Mouse (Mus musculus) right cerebral cortex, postnatal 4 days (tissue): ENCODE measurements around the gene Foxj1.
A peak's percentile ranks its signal among the peaks of the same experiment; 100 is the strongest.

Experiments used
- DNase-seq: peaks from one replicate; pipeline ENCODE4 v3.0.0-alpha.2; 2022

Foxj1 gene

DNA sequence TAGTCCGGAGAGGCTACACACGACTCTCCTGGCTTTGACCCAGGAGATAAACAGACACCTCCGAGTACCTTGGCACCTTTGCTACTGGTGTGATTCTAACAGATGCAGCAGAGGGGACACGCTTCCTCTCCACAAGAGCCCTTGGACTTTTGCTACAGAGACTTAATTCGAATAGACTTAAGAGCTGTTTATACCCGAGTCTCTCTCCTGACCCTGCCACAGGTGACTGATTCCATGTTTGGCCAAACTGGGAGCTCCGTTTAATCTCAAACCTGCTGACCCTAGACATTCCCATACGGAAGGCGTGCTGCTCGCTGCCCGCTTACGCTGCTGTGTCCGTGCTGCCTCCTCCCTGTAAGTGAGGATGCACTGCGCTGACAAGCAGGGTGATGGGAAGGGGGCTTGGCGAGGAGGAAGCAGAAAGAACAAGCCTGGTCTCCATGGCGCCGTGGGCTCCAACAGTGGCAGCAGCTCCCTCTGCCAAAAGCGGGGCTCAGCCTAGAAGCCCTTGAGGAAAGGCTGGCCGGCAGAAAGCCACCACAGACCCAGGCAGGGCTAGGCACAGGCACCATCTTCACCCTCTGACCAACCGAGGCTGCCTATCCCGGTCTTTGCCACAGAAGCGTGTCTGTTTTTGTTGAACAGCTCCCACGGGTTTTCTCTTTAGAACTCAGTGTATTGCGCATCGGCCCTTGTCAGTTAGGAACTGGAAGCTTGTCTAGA lies 7.0 kb upstream of the Foxj1 start:
- DNase-seq: no peak

DNA sequence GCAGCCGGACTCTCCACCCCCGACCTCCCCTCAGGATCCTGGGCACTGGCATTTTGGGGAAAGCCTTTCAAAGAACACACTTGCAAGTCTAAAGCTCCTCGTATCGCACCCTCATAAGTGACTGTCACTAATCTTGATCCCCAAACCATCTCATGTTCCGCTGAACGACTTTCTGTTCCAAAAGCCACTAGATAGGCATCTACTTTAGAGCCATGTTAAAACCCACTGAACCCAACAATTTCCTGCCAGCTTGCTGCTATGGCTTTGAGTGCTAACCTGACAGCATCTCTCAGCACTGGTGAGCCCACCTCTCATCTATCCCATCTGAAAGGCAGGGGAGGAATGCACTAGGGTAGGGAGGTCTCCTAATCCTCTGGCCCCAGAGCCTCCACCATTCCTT lies 2.3 kb upstream of the Foxj1 start:
- no peak for DNase-seq

DNA sequence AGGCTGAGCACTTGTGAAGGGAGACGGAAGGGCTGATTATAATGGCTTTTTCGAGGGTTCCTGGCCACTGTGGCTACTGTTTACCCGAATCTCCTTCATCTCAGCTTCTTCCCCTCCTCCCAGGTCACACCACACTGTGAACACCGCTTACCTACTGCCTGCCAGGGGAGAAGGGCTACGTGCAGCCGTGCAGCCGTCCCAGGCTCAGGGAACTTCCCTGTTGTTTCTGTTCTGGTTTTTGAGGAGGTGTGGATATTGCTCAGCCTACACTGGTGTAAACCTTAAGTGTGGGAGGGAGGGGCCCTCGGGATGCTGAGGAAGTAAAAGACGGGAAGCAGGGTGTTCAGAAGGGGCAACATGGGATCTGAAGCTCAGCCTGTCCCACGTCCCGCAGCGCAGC lies 1.8 kb upstream of the Foxj1 start:
- DNase-seq: no peak

DNA sequence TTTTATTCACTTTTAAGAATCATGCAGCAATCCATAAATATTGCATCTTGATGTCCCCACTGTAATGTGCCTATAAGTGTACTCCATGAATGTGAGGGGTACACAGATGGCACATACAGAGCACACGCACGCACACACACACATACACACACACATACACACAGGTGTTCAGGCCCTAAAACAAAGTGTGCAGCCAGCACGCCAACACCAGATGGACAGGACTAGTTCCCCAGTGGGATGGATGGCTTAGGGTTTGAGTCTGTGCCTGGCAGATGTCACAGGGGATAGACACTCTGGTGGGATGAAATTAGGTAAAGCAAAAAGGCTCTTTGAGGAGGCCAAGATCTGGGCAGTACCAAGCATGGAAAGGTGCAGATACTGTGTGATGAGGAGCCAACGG lies 1.2 kb upstream of the Foxj1 start:
- no peak for DNase-seq

DNA sequence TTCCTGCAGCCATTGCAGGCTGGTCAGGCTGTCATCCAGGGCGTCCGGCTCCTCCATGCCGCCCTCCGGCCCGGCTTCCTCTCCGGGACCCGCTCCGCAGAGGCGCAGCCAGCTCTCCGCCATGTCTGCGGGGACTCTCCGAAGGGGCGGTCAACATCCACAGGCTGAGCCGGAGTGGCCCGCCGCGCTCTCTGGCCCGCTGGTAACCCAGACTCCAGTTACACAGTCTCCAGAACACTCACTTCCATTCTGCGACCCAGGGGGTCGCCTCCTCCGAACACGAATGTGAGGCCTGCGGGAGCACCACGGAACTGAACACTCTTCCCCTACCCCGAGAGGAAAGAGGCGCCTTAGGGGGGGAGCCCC lies 799 bp downstream of the Foxj1 start:
- DNase-seq: no peak

DNA sequence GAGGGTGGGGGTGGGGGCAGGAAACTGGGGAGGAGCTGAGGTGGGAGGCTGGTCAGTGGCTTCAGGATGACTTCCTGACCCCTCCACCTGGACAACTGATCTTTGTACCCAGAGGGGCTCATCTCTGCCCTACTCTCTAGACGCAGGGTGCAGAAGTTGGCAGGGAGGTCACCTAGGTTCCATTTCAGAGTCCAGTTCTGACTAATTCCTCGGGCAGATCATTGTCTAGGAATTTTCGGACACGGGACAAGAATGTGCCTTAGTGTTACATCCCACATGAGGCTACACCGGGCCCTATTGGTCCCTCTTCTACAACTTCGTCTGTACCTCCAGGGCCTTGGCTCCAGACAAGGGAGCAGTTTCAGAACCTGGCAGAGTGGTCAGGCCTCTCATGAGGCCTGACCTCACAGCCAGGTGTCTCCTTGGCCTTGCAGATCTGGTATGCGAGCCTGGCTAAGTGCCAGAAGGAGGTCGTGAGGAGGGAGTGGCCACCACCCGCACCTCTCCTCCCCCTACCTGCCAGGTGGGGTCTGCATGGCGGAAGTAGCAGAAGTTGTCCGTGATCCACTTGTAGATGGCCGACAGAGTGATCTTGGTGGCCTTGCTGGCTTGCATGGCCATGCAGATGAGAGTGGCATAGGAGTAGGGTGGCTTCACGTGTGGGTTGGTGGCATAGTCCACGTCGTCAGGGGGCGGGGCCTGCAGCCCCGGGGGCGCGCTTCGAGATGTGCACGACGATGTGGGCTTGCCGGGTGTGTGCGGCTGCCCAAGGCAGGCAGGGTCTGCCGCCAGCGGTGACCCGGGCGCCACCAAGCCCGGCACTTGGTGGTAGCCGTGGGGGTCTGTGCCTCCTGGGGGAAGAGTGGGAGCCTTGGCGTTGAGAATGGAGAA lies 1.4 kb downstream of the Foxj1 start:
- no peak for DNase-seq

DNA sequence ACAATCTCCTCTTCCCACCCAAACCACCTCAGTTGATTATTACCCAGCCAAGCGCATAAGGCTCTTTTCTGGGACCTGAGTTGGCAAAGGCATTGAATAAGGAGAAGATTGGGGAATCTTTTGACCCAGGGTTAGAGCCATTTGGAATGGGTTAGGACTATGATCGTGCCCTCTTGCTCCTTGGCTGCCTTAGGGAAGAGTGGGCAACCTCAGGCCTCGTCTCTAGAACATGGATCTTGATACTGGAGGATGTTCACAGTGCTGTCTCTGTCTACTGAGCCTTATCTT lies 2.3 kb downstream of the Foxj1 start:
- DNase-seq: no peak

DNA sequence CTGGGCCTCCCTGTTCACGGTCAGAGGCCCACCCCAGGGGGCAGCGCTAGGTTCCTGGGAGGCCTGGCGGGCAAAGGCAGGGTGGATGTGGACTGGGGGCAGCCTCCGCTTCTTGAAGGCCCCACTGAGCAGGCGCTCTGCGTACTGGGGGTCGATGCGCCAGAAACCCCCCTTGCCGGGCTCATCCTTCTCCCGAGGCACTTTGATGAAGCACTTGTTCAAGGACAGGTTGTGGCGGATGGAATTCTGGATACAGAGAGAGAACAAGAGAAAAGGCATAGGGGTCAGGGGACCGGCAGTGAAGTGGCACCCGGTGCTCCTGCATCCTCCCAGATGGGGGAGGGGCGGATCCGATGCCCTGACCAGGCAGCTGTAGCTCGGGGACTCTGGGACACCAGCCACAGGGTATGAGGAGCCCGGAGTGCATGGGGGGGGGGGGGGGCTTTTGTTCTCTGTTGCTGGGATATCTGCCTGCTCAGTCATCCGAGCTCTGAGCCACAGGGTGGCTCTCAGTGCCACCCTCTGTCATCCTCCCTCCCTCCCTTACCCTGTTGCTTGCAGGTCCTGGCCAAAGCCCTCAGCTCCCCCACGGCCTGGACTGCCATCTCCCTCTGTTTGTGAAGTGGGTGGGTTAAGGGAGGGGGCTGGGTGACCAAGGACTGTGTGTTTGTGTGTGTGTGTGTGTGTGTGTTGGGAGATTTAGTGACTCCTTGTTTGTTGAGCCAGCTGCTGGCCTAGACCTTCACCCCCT lies 2.8 kb downstream of the Foxj1 start:
- peak; percentile 65 for DNase-seq

DNA sequence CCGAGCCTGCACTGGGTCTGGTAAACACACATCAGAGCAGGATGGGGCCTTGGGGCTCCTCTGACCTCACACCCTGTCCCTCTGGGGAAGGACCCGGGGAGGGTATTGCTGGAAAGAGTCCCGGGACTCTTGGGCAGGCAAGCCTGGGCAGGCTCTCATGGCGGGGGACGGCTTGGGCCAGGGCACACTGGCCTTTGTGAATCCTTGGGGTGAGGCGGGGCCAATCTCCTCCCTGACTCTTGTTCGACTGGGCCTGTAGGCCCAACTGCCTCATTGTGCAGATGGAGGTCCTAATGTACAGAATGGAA lies 5.0 kb downstream of the Foxj1 start:
- no peak for DNase-seq

DNA sequence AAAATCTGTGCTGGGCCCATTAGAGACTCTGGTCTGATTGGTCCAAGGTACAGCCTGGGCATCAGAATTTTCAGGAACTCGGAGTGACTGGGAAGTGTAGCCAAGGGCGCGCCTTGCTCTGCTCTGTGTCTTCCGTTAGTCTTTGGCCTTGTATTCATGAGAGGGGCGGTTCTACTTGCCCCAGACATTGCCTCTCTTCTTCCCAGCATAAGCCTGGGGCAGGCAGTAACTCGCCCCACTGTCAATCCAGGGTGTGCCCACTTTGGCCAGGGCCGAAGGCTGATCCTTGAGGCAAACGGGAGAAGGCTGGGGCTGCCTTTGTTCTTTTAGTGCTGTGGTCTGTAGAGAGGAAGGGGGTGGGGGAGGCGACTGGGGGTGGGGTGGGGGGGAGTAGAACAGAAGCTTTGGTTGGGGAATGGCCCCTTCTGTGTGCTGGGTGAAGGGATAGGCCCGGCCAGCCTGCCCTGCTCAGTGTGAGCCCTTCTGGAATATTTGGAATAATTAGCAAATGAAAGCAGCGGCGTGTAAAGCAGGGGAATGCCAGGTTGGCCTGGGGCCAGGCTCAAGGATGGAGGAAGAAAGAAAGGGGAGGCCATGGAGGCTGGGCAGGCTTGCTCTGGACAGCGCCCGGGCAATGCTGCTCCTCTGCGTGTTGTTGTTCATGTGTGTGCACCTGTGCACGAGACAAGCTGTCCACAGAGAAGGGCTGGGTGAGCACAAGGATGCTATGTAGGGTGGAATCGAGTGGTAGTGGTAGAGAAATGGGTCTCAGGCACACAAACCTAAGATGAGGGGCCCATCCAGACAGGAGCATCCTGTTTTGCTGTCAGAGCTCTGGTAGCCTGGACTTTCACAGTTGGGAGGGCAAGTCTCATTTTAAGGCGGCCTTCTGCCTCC lies 5.6 kb downstream of the Foxj1 start:
- DNase-seq: peak; percentile 69

DNA sequence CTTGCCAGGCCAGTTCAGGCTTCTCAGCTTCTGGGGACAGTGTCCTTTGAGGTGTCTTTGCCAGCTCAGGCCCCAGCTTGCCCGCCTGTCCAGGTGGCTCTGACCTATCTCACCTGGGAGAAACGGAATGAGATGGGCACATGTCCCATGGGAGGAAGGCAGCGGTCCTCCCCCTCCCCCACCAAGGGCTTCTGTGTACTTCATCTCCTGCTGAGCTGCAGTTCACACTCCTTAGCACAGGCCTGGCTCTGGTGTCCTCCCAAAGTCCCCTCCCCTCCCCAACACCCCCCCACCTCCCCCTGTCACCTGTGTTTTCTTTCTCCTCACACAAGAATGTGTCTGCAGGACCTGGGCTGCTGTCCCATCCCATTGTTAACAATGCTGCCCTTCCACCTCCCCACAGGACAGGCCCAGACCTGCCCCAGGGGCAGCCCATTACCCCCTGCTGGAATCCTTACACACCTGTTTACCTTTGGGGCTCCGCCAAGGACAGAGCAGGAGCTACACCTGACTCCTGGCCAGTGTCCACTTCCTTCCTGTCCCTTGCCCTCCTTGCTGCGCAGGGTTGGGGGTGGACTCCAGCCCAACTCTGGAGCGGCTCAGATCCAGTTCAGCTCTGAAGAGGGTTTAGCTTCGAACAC lies 8.1 kb downstream of the Foxj1 start:
- no peak for DNase-seq

DNA sequence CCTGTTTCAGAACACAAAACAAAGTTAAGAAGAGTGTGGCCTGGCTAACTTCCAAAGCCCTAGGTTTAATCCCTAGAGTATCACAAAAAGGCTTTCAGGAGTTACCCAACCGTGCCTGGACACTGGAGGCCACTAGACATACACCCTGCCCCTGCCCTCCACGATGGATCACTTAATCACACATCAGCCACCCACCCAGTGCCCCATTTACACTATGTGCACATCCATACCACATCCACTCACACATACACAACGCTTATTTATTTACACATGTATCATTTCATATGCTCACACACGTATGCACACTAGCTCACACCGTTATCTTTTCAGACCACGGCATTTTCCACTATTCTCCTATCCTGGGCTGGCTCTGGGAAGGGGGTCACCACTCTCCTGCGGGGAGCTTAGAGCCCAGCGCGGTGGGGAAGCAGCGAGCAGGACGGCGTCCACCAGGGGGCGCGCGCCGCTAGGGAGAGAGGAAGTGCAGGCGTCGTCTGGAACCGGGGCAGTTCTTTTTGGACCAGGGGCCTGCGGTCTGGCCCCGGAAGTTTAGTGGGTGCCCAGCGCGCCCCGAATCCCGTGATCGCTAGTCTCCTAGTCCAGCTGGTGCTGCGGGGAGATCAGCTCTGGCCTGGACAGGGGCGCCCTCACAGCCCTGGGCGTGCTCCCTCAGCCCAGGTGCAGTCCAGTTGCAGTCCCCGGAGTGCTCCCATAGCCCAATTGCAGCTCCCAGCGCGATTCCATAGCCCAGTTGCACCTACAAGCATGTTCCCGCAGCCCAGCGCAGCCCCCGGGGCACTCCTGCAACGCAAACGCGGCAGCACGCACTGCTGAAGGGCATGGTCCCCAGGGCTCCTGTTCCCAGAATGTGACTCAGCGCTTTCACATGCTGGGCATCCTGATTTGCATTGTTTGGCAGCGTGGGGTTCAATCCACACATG lies 16.2 kb downstream of the Foxj1 start:
- peak; percentile 99 for DNase-seq

DNA sequence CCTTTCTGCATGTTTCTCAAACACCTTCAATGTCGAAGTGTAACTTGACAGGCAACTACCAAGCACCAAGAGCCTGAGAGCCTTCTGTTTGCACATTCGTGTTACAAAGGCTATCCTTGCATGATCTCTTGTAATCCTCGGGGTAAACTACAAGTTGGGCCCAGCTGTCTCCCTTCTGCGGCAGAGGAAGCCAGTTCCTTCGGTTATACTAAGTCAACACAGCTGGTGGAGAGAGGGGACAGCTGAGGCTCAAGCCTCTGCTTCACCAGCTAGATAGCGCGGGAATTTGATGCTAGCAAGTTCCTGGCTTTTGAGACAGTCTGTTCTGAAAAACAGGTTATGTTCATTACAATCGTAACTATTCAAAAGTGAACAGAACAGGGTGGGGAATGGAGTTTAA lies 22.8 kb downstream of the Foxj1 start:
- no peak for DNase-seq

DNA sequence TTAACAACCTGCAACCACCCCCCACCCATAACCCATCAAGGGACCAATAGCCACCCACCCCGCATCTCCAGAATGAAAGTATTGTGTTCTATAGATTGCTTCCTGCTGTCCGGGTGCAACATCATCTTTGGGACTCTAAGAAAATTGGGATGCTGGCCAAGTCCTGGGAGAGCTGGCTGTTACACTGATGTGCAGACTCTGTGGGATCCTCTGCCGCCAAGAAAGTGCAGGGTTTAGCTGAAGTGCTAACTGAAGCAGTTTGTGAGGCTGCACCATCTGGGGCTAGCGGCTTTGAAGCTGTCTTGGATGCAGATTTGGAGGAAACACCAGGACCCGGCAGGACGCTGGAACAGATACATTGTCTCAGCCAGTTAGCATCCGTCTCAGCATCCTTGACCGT lies 24.0 kb downstream of the Foxj1 start:
- peak; percentile 43 for DNase-seq

DNA sequence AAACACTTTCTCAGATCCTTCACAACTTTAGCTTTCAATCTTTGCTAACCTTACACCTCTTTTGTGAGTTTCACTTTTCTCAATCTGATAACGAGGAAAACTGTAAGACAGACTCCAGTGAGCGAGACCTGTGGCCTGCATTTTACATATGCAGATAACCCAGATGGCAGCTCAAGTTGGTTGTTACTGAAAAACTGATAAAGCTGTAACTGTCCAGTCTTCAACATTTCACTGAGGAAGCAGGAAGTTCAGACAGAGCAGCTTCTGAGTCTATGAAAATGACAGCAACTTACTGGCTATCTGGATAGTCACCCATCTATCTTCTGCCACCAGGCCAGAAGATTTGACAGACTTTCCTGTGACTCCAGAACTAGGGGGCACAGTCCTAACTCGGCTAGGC lies 25.6 kb downstream of the Foxj1 start:
- no peak for DNase-seq

DNA sequence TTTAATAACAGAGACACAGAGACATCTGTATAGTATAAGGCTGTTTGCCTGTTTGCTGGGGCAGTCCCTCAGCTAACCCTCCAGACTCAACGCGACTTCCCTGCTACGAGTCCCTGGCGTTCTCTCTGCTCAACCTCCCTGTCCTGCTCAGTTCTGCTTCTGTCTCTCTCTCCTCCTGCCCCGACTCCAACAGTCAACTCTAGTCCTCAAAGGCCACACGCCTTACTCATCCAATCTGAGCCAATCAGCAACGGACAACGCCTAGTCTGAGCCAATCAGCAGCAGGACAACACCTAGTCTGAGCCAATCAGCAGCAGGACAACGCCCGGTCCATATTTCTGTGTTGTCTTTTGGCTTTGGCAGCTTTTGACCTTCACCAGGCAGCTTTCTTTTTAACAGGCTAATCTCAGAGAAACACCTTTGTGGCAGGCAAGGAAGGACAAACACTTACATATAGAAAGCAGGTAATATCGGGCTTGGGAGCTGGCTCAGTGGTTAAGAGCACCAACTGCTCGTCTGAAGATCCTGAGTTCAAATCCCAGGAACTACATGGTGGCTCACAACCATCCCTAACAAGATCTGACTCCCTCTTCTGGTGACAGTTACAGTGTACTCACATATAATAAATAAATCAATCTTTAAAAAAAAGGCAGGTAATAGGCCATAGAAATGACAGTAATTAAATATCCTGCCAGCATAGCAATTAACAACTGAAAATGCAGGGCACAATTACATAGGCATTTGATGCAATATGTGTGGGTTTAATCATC lies 27.3 kb downstream of the Foxj1 start:
- DNase-seq: no peak

DNA sequence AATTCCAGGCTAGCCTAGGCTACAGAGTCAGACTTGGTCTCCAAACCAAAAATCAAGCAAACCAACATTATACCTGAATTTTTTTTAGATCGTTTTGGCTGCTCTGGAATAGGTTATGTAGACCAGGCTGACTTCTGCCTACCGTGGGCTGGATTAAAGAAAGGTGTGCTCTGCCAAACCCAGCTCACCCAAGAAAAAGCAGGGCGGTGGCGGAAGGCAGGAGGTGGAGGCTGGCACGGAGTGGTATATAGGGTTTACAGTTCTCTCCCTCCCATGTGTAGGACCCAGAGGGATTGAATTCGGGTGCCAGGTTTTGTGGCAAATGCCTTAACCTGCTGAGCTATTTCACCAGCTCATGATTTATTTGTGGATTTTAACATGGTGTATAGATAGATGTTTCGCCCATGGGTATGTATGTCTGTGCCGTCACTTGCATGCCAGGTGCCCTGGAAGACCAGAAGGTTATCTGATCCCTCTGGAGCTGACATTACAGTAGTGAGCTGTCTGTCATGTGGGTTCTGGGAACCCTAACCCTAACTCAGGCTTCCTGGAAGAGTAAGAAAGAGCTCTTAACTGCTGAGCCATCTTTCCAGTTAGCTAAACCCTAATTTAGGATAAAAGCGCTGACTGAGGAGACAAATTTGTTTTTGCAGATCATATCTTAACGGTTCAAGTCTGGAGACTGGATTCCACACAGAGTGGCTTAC lies 28.0 kb downstream of the Foxj1 start, which contains the start of gene Exoc7:
Exoc7 (minus strand) TSS at position 215 of the 707 bp plus-strand sequence.
- DNase-seq: no peak

DNA sequence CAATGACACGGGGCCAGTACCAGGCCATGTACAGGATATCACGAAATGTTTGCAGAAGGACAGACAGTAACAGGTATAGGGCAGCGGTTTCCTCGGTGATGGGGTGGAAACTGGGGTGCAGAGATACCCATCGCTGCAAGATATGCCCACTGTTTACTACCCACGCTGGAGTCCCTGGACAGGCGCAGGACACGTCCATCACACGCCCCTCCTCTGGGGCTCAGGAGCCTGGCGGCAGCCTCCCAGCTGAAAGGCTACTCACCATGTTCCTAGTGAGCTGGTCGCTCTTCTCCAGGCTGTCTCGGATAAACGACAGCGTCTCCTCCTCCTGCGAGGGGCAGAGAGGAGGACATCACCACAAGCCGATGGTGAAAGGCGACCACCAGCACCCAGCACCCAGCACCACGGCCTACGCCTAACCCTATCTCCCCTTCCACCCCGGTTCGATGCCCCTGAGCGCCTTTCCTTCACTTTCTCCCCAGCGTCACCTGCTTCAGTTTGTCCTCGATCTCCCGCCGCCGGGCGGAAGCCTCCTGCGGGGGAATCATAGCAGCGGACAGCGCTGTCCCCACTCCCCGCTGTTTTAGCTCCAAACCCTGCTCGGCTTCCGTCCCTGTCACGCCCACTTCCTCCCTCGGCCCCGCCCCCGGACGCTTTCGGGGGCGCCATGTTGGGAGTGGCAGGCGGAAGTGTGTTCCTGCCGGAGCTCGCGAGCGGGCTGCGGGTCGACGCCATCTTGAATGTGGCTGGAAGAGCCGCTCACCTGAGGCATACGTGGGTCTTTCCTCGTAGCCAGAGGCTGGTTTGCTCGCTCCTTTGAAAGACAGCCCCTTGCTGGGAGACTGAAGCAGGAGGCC lies 28.8 kb downstream of the Foxj1 start:
- DNase-seq: peak; percentile 93

DNA sequence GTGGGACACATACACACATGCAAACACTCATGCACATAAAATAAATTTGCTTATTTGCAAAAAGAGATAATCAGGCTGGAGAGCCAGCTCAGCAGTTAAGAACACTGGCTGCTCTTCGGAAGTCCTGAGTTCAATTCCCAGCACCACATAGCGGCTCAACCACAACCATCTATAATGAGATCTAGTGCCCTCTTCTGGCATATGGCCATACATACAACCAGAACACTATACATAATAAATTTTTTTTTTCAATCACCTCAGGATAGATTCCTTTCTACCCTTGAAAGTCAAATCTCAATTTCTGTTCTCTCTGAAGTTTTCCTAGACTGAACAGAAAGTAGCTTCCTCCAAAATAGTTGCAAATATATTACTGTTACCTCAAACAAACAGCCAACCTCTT lies 29.8 kb downstream of the Foxj1 start:
- no peak for DNase-seq
